Mouse (Mus musculus): ENCODE measurements around the gene Ctnnbl1.

DNA sequence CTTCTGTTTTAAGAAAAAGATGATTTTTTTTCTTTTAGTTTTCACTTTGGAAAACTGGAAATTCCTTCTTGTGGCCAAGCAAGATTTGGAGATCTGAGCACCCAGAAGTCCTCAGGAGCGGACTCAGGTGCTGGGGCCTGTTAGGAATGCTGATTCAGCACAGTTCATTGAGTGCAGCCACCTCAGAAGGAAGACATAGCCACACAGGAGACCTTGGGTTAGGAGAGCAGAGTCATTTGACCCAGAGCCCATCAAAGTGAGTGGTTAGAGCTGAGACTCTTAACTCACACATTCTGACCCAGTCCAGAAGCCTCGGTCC is 77.7 kb downstream of the Ctnnbl1 start:
- TF ChIP-seq GATA1 (IDR thresholded peaks at IDR 0.05; ENCODE audit: low read length) (no peak), TAL1 (IDR thresholded peaks at IDR 0.05; ENCODE audit: low read length) (no peak)

Data from erythroblast, embryonic 14.5 days (primary cell).